Mouse (Mus musculus) CH12.LX (cell line): ENCODE measurements around the gene Arf3. TPM values are rescaled to one million over a fixed set of nuclear protein-coding genes. Genes with fewer than 3 reads are reported as not detected.

Experiments used
- DNase-seq: peaks from one replicate; pipeline ENCODE4 v3.0.0-alpha.2; 2013; ENCODE audit errors: extremely low read depth
- H3K27ac ChIP-seq: 2 replicates; pipeline ENCODE4 v1.5.1; 2012; ENCODE audit warnings: low read depth, mild to moderate bottlenecking, control low read depth, moderate library complexity; ENCODE audit not compliant: insufficient read depth
- H3K27me3 ChIP-seq: replicated peaks from 2 replicates; pipeline ENCODE3; 2012; ENCODE audit warnings: inconsistent platforms
- H3K36me3 ChIP-seq, 2 experiments: replicated peaks in 1 of 2; 2 replicates each; pipeline versions ENCODE3 to v1.6.1; 2012; ENCODE audit warnings: inconsistent platforms in 1 of 2, low read length in 1 of 2, mild to moderate bottlenecking in 1 of 2, mixed read lengths in 1 of 2, moderate library complexity in 1 of 2; ENCODE audit not compliant: control insufficient read depth in 1 of 2, insufficient read depth in 1 of 2
- H3K4me1 ChIP-seq, 2 experiments: 2 replicates each; pipeline ENCODE4 v1.6.1; 2012; ENCODE audit warnings: inconsistent platforms in 1 of 2, moderate library complexity in 1 of 2; ENCODE audit not compliant: insufficient read depth in 2 of 2, control insufficient read depth in 1 of 2
- H3K4me2 ChIP-seq: 2 replicates; pipeline ENCODE4 v1.6.1; 2012; ENCODE audit warnings: low read depth, mild to moderate bottlenecking, control low read depth; ENCODE audit not compliant: poor library complexity, insufficient read depth, severe bottlenecking
- H3K4me3 ChIP-seq, 3 experiments: fragments of 150-350 bp in 1 of 3; sonication (generic) in 1 of 3; replicated peaks in 1 of 3; 2 replicates each; pipeline versions ENCODE3 to v1.5.1; 2011 to 2012; ENCODE audit warnings: low read depth in 2 of 3, low read length in 2 of 3, mild to moderate bottlenecking in 2 of 3, moderate library complexity in 2 of 3, control low read depth in 1 of 3, improper control_type of control experiment in 1 of 3, inconsistent platforms in 1 of 3, mixed read lengths in 1 of 3; ENCODE audit not compliant: poor library complexity in 1 of 3
- H3K79me2 ChIP-seq: replicated peaks from 2 replicates; pipeline ENCODE4 v1.6.1; 2012; ENCODE audit warnings: mild to moderate bottlenecking, moderate library complexity; ENCODE audit not compliant: control insufficient read depth, poor library complexity, insufficient read depth, severe bottlenecking; ENCODE audit errors: extremely low read depth
- H3K9ac ChIP-seq: 2 replicates; pipeline ENCODE4 v1.6.1; 2012; ENCODE audit warnings: low read depth, mild to moderate bottlenecking, control low read depth, moderate library complexity; ENCODE audit not compliant: insufficient read depth
- H3K9me3 ChIP-seq: replicated peaks from 2 replicates; pipeline ENCODE3; 2012; ENCODE audit warnings: low read length, inconsistent platforms, mixed read lengths
- BHLHE40 ChIP-seq: IDR thresholded peaks from 2 replicates; pipeline ENCODE4 v1.6.1; 2011; ENCODE audit warnings: mild to moderate bottlenecking, low read depth, low read length, improper control_type of control experiment
- CHD1 ChIP-seq: IDR thresholded peaks from 2 replicates; pipeline ENCODE4 v1.6.1; 2012; ENCODE audit warnings: low read depth, low read length, improper control_type of control experiment, inconsistent platforms
- CHD2 ChIP-seq: IDR thresholded peaks from 2 replicates; pipeline ENCODE4 v1.6.1; 2011; ENCODE audit warnings: low read length, improper control_type of control experiment
- CTCF ChIP-seq, 2 experiments: IDR thresholded peaks in 1 of 2; conservative IDR thresholded peaks in 1 of 2; 2 replicates each; pipeline ENCODE4 v1.5.1; 2011 to 2012; ENCODE audit warnings: low read depth in 2 of 2, low read length in 2 of 2, improper control_type of control experiment in 1 of 2, inconsistent platforms in 1 of 2, mild to moderate bottlenecking in 1 of 2, moderate library complexity in 1 of 2
- E2F4 ChIP-seq: IDR thresholded peaks from 2 replicates; pipeline ENCODE4 v1.6.1; 2011; ENCODE audit warnings: low read depth, low read length, improper control_type of control experiment; ENCODE audit not compliant: insufficient replicate concordance
- ELF1 ChIP-seq: IDR thresholded peaks from 2 replicates; pipeline ENCODE4 v1.6.1; 2014; ENCODE audit warnings: low read depth, mild to moderate bottlenecking, inconsistent platforms, low read length, improper control_type of control experiment
- EP300 ChIP-seq: IDR thresholded peaks from 2 replicates; pipeline ENCODE4 v1.6.1; 2011; ENCODE audit warnings: low read length, improper control_type of control experiment
- ETS1 ChIP-seq: conservative IDR thresholded peaks from 2 replicates; pipeline ENCODE4 v1.6.1; 2012; ENCODE audit warnings: low read depth, mild to moderate bottlenecking, inconsistent platforms, low read length, improper control_type of control experiment, moderate library complexity
- GABPA ChIP-seq: IDR thresholded peaks from 2 replicates; pipeline ENCODE4 v1.6.1; 2012; ENCODE audit warnings: low read depth, low read length, improper control_type of control experiment, inconsistent platforms; ENCODE audit not compliant: insufficient replicate concordance
- HCFC1 ChIP-seq: IDR thresholded peaks from 2 replicates; pipeline ENCODE4 v1.6.1; 2012; ENCODE audit warnings: low read depth, mild to moderate bottlenecking, inconsistent platforms, low read length, improper control_type of control experiment
- IRF4 ChIP-seq: IDR thresholded peaks from 2 replicates; pipeline ENCODE4 v1.6.1; 2014; ENCODE audit warnings: low read depth, mild to moderate bottlenecking, inconsistent platforms, low read length, improper control_type of control experiment
- JUN ChIP-seq: IDR thresholded peaks from 2 replicates; pipeline ENCODE4 v1.6.1; 2011; ENCODE audit warnings: low read depth, mild to moderate bottlenecking, low read length, improper control_type of control experiment, moderate library complexity; ENCODE audit not compliant: insufficient read depth
- JUND ChIP-seq: conservative IDR thresholded peaks from 2 replicates; pipeline ENCODE4 v1.6.1; 2011; ENCODE audit warnings: low read depth, low read length, improper control_type of control experiment
- KAT2A ChIP-seq: IDR thresholded peaks from 2 replicates; pipeline ENCODE4 v1.6.1; 2012; ENCODE audit warnings: low read length, improper control_type of control experiment, inconsistent platforms; ENCODE audit not compliant: insufficient replicate concordance
- MAFK ChIP-seq: IDR thresholded peaks from 2 replicates; pipeline ENCODE4 v1.6.1; 2011; ENCODE audit warnings: low read length, improper control_type of control experiment; ENCODE audit not compliant: insufficient replicate concordance
- MAX ChIP-seq: IDR thresholded peaks from 2 replicates; pipeline ENCODE4 v1.6.1; 2011; ENCODE audit warnings: low read length, improper control_type of control experiment
- MAZ ChIP-seq: IDR thresholded peaks from 2 replicates; pipeline ENCODE4 v1.6.1; 2012; ENCODE audit warnings: low read depth, mild to moderate bottlenecking, inconsistent platforms, low read length, improper control_type of control experiment, moderate library complexity
- MEF2A ChIP-seq: IDR thresholded peaks from 2 replicates; pipeline ENCODE4 v1.6.1; 2014; ENCODE audit warnings: low read depth, mild to moderate bottlenecking, inconsistent platforms, low read length, improper control_type of control experiment, borderline replicate concordance
- MXI1 ChIP-seq: IDR thresholded peaks from 2 replicates; pipeline ENCODE4 v1.6.1; 2011; ENCODE audit warnings: mild to moderate bottlenecking, low read depth, low read length, improper control_type of control experiment
- MYC ChIP-seq: IDR thresholded peaks from 2 replicates; pipeline ENCODE4 v1.6.1; 2011; ENCODE audit warnings: low read depth, mild to moderate bottlenecking, improper control_type of control experiment, low read length
- NELFE ChIP-seq: IDR thresholded peaks from 2 replicates; pipeline ENCODE4 v1.6.1; 2011; ENCODE audit warnings: low read depth, low read length, improper control_type of control experiment
- NRF1 ChIP-seq: IDR thresholded peaks from 2 replicates; pipeline ENCODE4 v1.6.1; 2014; ENCODE audit warnings: low read depth, mild to moderate bottlenecking, inconsistent platforms, low read length, improper control_type of control experiment, moderate library complexity
- PAX5 ChIP-seq: IDR thresholded peaks from 2 replicates; pipeline ENCODE4 v1.6.1; 2012; ENCODE audit warnings: low read length, inconsistent platforms, mixed read lengths
- POLR2A ChIP-seq: IDR thresholded peaks from 2 replicates; pipeline ENCODE4 v1.6.1; 2011; ENCODE audit warnings: low read depth, mild to moderate bottlenecking, improper control_type of control experiment, low read length
- POLR2AphosphoS2 ChIP-seq: IDR thresholded peaks from 2 replicates; pipeline ENCODE4 v1.6.1; 2011; ENCODE audit warnings: low read depth, low read length, improper control_type of control experiment
- RAD21 ChIP-seq: IDR thresholded peaks from 2 replicates; pipeline ENCODE4 v1.6.1; 2011; ENCODE audit warnings: low read depth, mild to moderate bottlenecking, low read length, improper control_type of control experiment, moderate library complexity
- RCOR1 ChIP-seq: conservative IDR thresholded peaks from 2 replicates; pipeline ENCODE4 v1.6.1; 2012; ENCODE audit warnings: low read depth, mild to moderate bottlenecking, inconsistent platforms, low read length, improper control_type of control experiment
- SIN3A ChIP-seq: IDR thresholded peaks from 2 replicates; pipeline ENCODE4 v1.6.1; 2012; ENCODE audit warnings: low read length, improper control_type of control experiment, inconsistent platforms
- SMC3 ChIP-seq: IDR thresholded peaks from 2 replicates; pipeline ENCODE4 v1.6.1; 2011; ENCODE audit warnings: low read depth, low read length, improper control_type of control experiment
- TBP ChIP-seq: conservative IDR thresholded peaks from 2 replicates; pipeline ENCODE4 v1.6.1; 2011; ENCODE audit warnings: low read depth, low read length, improper control_type of control experiment
- TCF12 ChIP-seq: IDR thresholded peaks from 2 replicates; pipeline ENCODE4 v1.6.1; 2014; ENCODE audit warnings: low read depth, mild to moderate bottlenecking, inconsistent platforms, low read length, improper control_type of control experiment
- UBTF ChIP-seq: IDR thresholded peaks from 2 replicates; pipeline ENCODE4 v1.6.1; 2012; ENCODE audit warnings: low read depth, mild to moderate bottlenecking, inconsistent platforms, low read length, improper control_type of control experiment, moderate library complexity
- USF1 ChIP-seq: IDR thresholded peaks from 2 replicates; pipeline ENCODE4 v1.6.1; 2014; ENCODE audit warnings: low read depth, mild to moderate bottlenecking, inconsistent platforms, low read length, improper control_type of control experiment
- USF2 ChIP-seq: conservative IDR thresholded peaks from 2 replicates; pipeline ENCODE4 v1.6.1; 2011; ENCODE audit warnings: low read depth, low read length, improper control_type of control experiment
- ZC3H11A ChIP-seq: IDR thresholded peaks from 2 replicates; pipeline ENCODE4 v1.6.1; 2012; ENCODE audit warnings: low read depth, mild to moderate bottlenecking, inconsistent platforms, low read length, improper control_type of control experiment
- ZKSCAN1 ChIP-seq: IDR thresholded peaks from 2 replicates; pipeline ENCODE4 v1.6.1; 2012; ENCODE audit warnings: low read depth, inconsistent platforms, low read length, improper control_type of control experiment, borderline replicate concordance
- ZMIZ1 ChIP-seq: IDR thresholded peaks from 2 replicates; pipeline ENCODE4 v1.6.1; 2012; ENCODE audit warnings: low read depth, mild to moderate bottlenecking, inconsistent platforms, low read length, improper control_type of control experiment
- ZNF384 ChIP-seq: IDR thresholded peaks from 2 replicates; pipeline ENCODE4 v1.6.1; 2012; ENCODE audit warnings: low read depth, low read length, improper control_type of control experiment, inconsistent platforms
- dilution Hi-C: fragments of 300-500 bp; cut with MboI; formaldehyde crosslinking; loops from 2 replicates; pipeline ENCODE4 v1.14.3; 2020; ENCODE audit warnings: low sequenced_read_pairs; ENCODE audit not compliant: extremely low pct_unique_long_range_greater_than_20kb, extremely low pct_ligation_motif_present
- in situ Hi-C: fragments of 300-500 bp; cut with MboI; formaldehyde crosslinking; loops from 3 replicates; pipeline ENCODE4 v1.14.3; 2019; ENCODE audit warnings: low sequenced_read_pairs, low pct_ligation_motif_present, low pct_unique_long_range_greater_than_20kb, mixed read lengths
- polyA plus RNA-seq: library from polyadenylated mRNA; unstranded; fragments of >175 nt; gene quantifications from 2 replicates; pipeline ENCODE4 v1.2.1, GENCODE M21; 2012; ENCODE audit warnings: low read depth; ENCODE audit not compliant: insufficient read length
- total RNA-seq, 2 experiments: library from RNA; depleted of rRNA; stranded (reverse); fragments of 300-350 nt in 1 of 2; fragments of >200 nt in 1 of 2; gene quantifications; 2 replicates each; pipeline ENCODE4 v1.2.3; 2012 to 2014

The Arf3 gene
- total and polyA plus RNA-seq, 3 experiments, result 32.5 to 182 (median 41.0) TPM

GRCm38 (mm10) chr15:98727443-98728321 lies 35.3 kb downstream of the Arf3 start, which contains the start of gene Fkbp11:
Gene Fkbp11 (minus strand): TSS chr15:98728198.
- Histone ChIP-seq H3K9ac (peak within 1 kb of the TSS; percentile 49), H3K36me3 (peaks cover 0 to 13% of the 10 kb centered on the region in 2 experiments), H3K4me3 (peak within 1 kb of the TSS; percentile 54 to 79 (median 63)), H3K9me3 (no peaks in the 10 kb centered on the region), H3K79me2 (no peaks in the 10 kb centered on the region), H3K27ac (no peak within 1 kb of the TSS), H3K4me2 (peak within 1 kb of the TSS; percentile 41), H3K4me1 (peaks cover 3 to 14% of the 10 kb centered on the region in 2 experiments), H3K27me3 (no peaks in the 10 kb centered on the region)
- in situ Hi-C loops, result no loop called here
- TF ChIP-seq GABPA, result no peak
- peak; percentile 94 for TF ChIP-seq MAX
- TF ChIP-seq POLR2AphosphoS2, result no peak
- TF ChIP-seq ZNF384, result no peak
- TF ChIP-seq E2F4, result no peak
- TF ChIP-seq NELFE, result peak; percentile 45; the same call in 1 of the 2 replicates
- no peak for TF ChIP-seq EP300
- peak; percentile 58 for TF ChIP-seq USF1
- no peak; the same call in 1 of the 2 replicates for TF ChIP-seq ELF1
- 0 out of 2 replicates have a peak, but pooled peaks have one; percentile 37 for TF ChIP-seq SIN3A
- TF ChIP-seq MXI1, result peak; percentile 98
- TF ChIP-seq MYC, result peak; percentile 95
- no peak for TF ChIP-seq ZMIZ1
- TF ChIP-seq CHD1, result no peak
- TF ChIP-seq POLR2A, result peak; percentile 56
- no peak for TF ChIP-seq UBTF
- TF ChIP-seq CTCF (conservative IDR thresholded peaks at IDR 0.05 in 1 of 2, IDR thresholded peaks at IDR 0.05 in 1 of 2; ENCODE audit: low read depth in 2 of 2, low read length in 2 of 2), result no peak
- no peak for TF ChIP-seq ZKSCAN1
- TF ChIP-seq IRF4, result no peak
- peak; percentile 72 for TF ChIP-seq BHLHE40
- no peak for TF ChIP-seq SMC3
- no peak for TF ChIP-seq TBP
- no peak for TF ChIP-seq RCOR1
- no peak for TF ChIP-seq CHD2
- no peak for TF ChIP-seq MEF2A
- no peak for TF ChIP-seq MAFK
- no peak for TF ChIP-seq HCFC1
- TF ChIP-seq PAX5, result no peak
- no peak for TF ChIP-seq ETS1
- no peak for TF ChIP-seq NRF1
- no peak for TF ChIP-seq RAD21
- no peak for TF ChIP-seq KAT2A
- 0 out of 2 replicates have a peak, but pooled peaks have one; percentile 25 for TF ChIP-seq TCF12
- no peak for TF ChIP-seq JUN
- 0 out of 2 replicates have a peak, but pooled peaks have one; percentile 45 for TF ChIP-seq MAZ
- no peak for TF ChIP-seq JUND
- no peak; the same call in 1 of the 2 replicates for TF ChIP-seq USF2
- no peak for TF ChIP-seq ZC3H11A
- no peak for DNase-seq
- dilution Hi-C loops, result no loop called here
